ENCODE assay signal across 27 mouse cellular contexts in the genomic region with DNA sequence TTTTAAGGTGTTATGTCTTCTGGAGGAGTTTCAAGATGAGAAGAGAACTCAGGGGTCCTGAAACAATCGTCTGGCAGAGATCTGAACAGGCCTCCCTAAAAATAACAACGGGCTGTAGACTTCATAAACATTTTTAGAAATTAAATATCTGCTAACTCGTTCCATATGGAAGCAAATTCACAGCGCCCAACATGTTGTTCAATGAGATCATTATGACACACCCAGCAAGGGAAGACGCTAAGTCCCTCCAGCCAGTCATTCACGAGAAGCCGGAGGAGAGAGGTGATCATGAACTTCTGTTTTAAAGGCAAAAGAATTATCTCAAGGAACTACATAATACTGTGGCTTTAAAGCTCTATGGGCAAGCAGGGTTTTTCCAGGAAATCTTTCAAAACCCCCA.
"Had no signal": no experiment of that assay in that cellular context is flagged by ENCODE, and none has a peak within 500 bp of the region (broad histone marks: within the 10 kb centered on the region; RNA-seq: fewer than 3 reads in every experiment).

No protein-coding gene starts in this region.

- H3K27me3 ChIP-seq: heart, embryonic 13.5 days; heart, embryonic 15.5 days; hindbrain, embryonic 12.5 days; intestine, embryonic 15.5 days; liver, embryonic 13.5 days; liver, embryonic 15.5 days had no signal

- ATAC-seq: hindbrain, embryonic 16.5 days; inflammation-experienced regulatory T-cells, adult 6 months; intestine, embryonic 15.5 days; intestine, postnatal 0 days had no signal

- H3K9me3 ChIP-seq: heart, embryonic 13.5 days; heart, embryonic 15.5 days; hindbrain, embryonic 10.5 days; hindbrain, embryonic 12.5 days; intestine, embryonic 15.5 days; limb, embryonic 13.5 days; liver, embryonic 13.5 days; liver, embryonic 15.5 days had no signal

- H3K4me3 ChIP-seq: gastrocnemius, adult 2 months; heart, adult 2 months; heart, embryonic 13.5 days; heart, embryonic 15.5 days; hindbrain, embryonic 10.5 days; hindbrain, embryonic 12.5 days; intestine, embryonic 15.5 days; layer of hippocampus, adult 2 months; limb, embryonic 13.5 days; liver, embryonic 13.5 days; liver, embryonic 15.5 days had no signal

- H3K27ac ChIP-seq: gastrocnemius, adult 2 months; heart, embryonic 13.5 days; hindbrain, embryonic 10.5 days; hindbrain, embryonic 12.5 days; hindbrain, embryonic 14.5 days; intestine, embryonic 15.5 days; layer of hippocampus, adult 2 months; left cerebral cortex, adult 2 months; limb, embryonic 13.5 days; liver, embryonic 13.5 days; liver, embryonic 15.5 days had no signal

- H3K4me1 ChIP-seq: hindbrain, embryonic 10.5 days; hindbrain, embryonic 12.5 days; intestine, embryonic 15.5 days; liver, embryonic 13.5 days; liver, embryonic 15.5 days had no signal

- H3K9ac ChIP-seq: heart, embryonic 13.5 days; heart, embryonic 15.5 days; hindbrain, embryonic 12.5 days; hindbrain, embryonic 14.5 days; intestine, embryonic 15.5 days; limb, embryonic 13.5 days; liver, embryonic 13.5 days; liver, embryonic 15.5 days had no signal

- H3K36me3 ChIP-seq: heart, embryonic 13.5 days; heart, embryonic 15.5 days; hindbrain, embryonic 10.5 days; hindbrain, embryonic 12.5 days; intestine, embryonic 15.5 days; limb, embryonic 13.5 days; liver, embryonic 13.5 days; liver, embryonic 15.5 days had no signal

- DNase-seq: gastrocnemius, adult 2 months; gastrocnemius, postnatal 10 days; gastrocnemius, postnatal 25 days; heart, adult 2 months; heart, postnatal 4 days; kidney, adult 18-20 months; kidney, adult 8-10 months; kidney, postnatal 10 days; kidney, postnatal 25 days; kidney, postnatal 4 days; liver; liver, embryonic 13.5 days had no signal

- H3K4me2 ChIP-seq: heart, embryonic 11.5 days; heart, embryonic 15.5 days; hindbrain, embryonic 12.5 days; hindbrain, embryonic 14.5 days; intestine, embryonic 15.5 days; liver, embryonic 11.5 days; liver, embryonic 13.5 days; liver, embryonic 15.5 days had no signal
